Mouse (Mus musculus): ENCODE data around the gene Igfbp1. TPM values are rescaled to one million over a fixed set of nuclear protein-coding genes. Genes with fewer than 3 reads are reported as not detected.

Gene Igfbp1
- polyA plus RNA-seq, 1 experiment: 0.10 TPM

DNA sequence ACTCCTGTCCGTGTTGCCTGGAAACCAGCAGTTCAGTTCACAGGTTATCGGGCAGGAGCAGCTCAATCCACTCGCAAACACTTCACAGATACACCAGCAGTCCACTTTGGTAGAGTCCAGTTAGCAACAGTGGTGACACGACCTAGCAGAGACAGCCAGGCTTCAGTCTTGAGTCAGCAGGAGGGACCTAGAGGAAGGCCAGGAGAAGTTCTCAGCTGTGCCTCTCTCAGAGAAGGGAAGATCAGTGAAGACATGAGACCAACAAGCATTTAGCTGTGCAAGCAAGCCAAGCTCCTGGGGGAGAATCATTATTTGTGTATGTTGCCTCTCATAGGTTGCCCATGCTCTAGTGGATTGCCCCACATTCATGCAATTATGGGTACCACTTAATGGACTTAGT, 30.5 kb downstream of the Igfbp1 start:
- DNase-seq (ENCODE audit: extremely low spot score in 1 of 2, low spot score in 1 of 2): no peak

- no peak for DNase-seq (ENCODE audit: extremely low spot score in 1 of 2, low spot score in 1 of 2)
Observed at GRCm38 (mm10) chr11:7230000-7230399, 32.4 kb downstream of the Igfbp1 start.

DNA sequence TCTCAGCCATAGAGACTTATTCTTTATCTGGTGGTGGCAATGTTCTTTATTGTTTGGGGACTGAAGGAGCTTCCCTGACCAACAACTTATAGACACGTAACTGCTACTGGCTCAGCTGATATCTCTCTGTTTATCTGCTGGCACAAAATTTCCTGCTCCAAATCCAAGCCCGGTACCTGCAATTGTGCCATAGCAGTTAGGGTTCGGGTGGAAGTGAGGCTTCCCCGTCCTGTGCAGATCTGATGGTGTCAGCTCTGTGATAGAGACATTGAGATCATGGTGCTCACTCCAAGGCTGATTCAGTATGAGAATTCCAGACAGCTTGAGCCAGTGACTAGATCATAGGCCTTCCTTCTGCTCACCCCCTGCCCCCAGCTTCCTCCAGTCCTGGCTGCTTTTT, 34.4 kb downstream of the Igfbp1 start:
- no peak for DNase-seq (ENCODE audit: extremely low spot score in 1 of 2, low spot score in 1 of 2)

GRCm38 (mm10) chr11:7233333-7233732, 35.8 kb downstream of the Igfbp1 start:
- no peak for DNase-seq (ENCODE audit: extremely low spot score in 1 of 2, low spot score in 1 of 2)

DNA sequence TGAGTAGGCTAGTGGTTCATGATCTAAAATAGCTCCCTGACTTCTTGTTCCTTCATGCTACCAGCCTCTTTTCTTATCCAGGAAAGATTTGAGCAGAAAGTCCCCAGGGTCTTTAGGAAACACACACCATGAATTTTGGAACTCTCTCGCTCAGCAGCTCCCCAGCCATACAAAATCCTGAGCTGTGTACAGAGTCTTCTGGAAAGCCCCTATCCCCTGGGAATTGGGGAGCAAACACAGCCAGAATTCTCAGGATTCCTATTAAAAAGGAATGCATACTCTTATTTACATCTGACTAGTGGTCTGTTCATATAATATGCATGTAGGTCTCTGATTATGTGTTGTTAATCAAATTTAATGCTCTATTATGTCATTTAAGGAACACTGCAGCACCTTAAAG, 36.9 kb downstream of the Igfbp1 start:
- DNase-seq (ENCODE audit: extremely low spot score in 1 of 2, low spot score in 1 of 2): no peak

GRCm38 (mm10) chr11:7234981-7235609, 37.5 kb downstream of the Igfbp1 start:
- no peak for DNase-seq (ENCODE audit: extremely low spot score in 1 of 2, low spot score in 1 of 2)

DNA sequence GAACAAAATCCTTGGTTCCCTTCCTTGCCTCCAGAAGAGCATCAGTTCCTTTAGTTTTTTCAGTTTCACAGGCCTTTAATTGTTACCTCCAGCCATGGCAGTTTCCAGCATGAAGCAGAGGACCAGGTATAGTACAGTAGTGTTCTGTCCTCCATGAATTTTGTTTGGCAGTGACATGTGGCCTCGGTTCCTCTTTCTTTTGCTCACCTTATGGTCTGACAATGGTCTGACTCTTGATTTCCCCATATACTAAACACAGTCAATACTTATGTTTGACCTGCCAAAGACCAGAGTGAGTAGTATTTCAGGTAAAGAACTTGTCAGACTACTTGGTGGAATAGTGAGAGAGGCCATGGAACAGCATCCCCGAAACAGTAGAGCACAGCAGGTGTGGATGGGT, 39.2 kb downstream of the Igfbp1 start:
- no peak for DNase-seq (ENCODE audit: extremely low spot score in 1 of 2, low spot score in 1 of 2)

DNA sequence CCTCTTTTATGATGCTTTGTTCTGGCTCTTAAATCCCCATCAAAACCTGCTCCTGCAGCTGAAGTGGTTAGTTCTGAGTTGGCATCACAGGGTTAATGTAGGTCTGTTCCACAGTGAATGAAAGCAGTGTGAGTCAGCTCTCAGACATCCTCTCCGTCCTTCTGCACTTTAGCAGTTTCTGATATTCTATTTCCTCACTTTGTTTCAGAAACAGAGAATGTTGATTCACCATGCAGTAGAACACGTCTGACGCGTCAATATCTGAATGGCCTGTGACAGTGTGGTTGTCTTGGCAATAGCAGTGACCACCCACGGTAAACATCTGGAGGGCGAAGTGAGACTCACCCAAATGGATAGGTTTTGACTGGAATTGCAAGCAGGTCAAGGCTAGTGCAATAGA, 40.1 kb downstream of the Igfbp1 start:
- peak in 1 of 2 experiments; percentile 20 for DNase-seq (ENCODE audit: extremely low spot score in 1 of 2, low spot score in 1 of 2)

GRCm38 (mm10) chr11:7238546-7238945, 41.0 kb downstream of the Igfbp1 start:
- DNase-seq (ENCODE audit: extremely low spot score in 1 of 2, low spot score in 1 of 2): no peak

GRCm38 (mm10) chr11:7239041-7239740, 41.6 kb downstream of the Igfbp1 start:
- no peak for DNase-seq (ENCODE audit: extremely low spot score in 1 of 2, low spot score in 1 of 2)

GRCm38 (mm10) chr11:7244782-7245181, 47.2 kb downstream of the Igfbp1 start:
- no peak for DNase-seq (ENCODE audit: extremely low spot score in 1 of 2, low spot score in 1 of 2)

- no peak for DNase-seq (ENCODE audit: extremely low spot score in 1 of 2, low spot score in 1 of 2)
Observed at GRCm38 (mm10) chr11:7250415-7250814, 52.8 kb downstream of the Igfbp1 start.

- no peak for DNase-seq (ENCODE audit: extremely low spot score in 1 of 2, low spot score in 1 of 2)
Observed at GRCm38 (mm10) chr11:7250870-7251269, 53.3 kb downstream of the Igfbp1 start.

Other genes with a start within 250 kb of the Igfbp1 start
- 93.6 and 108 TPM in 2 replicates for gene Adcy1, start 134.3 kb upstream of the Igfbp1 start, polyA plus RNA-seq (2012; rRNA removed)
- gene Gm11985, start 9.2 kb upstream of the Igfbp1 start, polyA plus RNA-seq (2012; rRNA removed): not detected in 2 replicates
- 12.6 and 13.9 TPM in 2 replicates for gene Igfbp3, start 16.1 kb downstream of the Igfbp1 start, polyA plus RNA-seq (2012; rRNA removed)

All from frontal cortex, adult 2 months (tissue).